Mouse (Mus musculus) hematopoietic stem cell, adult 5-6 weeks (primary cell): ENCODE measurements around the gene Sema5b. TPM values are rescaled to one million over a fixed set of nuclear protein-coding genes. Genes with fewer than 3 reads are reported as not detected.

Experiments used
- ATAC-seq, 2 experiments: fragments of 125-278 bp in 1 of 2; replicated peaks in 1 of 2; 2 replicates each; pipeline ENCODE4 v1.8.0; 2016 to 2017; ENCODE audit warnings: inconsistent platforms in 2 of 2, mild to moderate bottlenecking in 2 of 2, moderate number of reproducible peaks in 2 of 2, low read depth in 1 of 2, moderate TSS enrichment in 1 of 2; ENCODE audit not compliant: low FRiP score in 2 of 2, poor library complexity in 2 of 2, severe bottlenecking in 2 of 2, insufficient read depth in 1 of 2, low TSS enrichment in 1 of 2
- total RNA-seq: library from RNA; stranded (forward); fragments of 172-1452, 232-1000 nt; gene quantifications from 2 replicates; pipeline ENCODE4 v1.2.3, GENCODE M21; 2017

Sema5b gene
- total RNA-seq, 1 experiment from 2014 or later, result not detected

- no peak for ATAC-seq
Observed at GRCm38 (mm10) chr16:35660222-35660621, 119.3 kb downstream of the Sema5b start.

GRCm38 (mm10) chr16:35663831-35664414 is 123.0 kb downstream of the Sema5b start:
- ATAC-seq, result no peak

GRCm38 (mm10) chr16:35664847-35665246 is 123.9 kb downstream of the Sema5b start:
- ATAC-seq, result no peak

- ATAC-seq, result peak; percentile 23 to 25; a peak in 1 of 4 replicates
Observed at GRCm38 (mm10) chr16:35677511-35678113, 136.7 kb downstream of the Sema5b start.

- ATAC-seq, result no peak
Observed at GRCm38 (mm10) chr16:35678476-35678875, 137.5 kb downstream of the Sema5b start.

GRCm38 (mm10) chr16:35681327-35682108 is 140.6 kb downstream of the Sema5b start:
- no peak for ATAC-seq

- ATAC-seq, result no peak
Observed at GRCm38 (mm10) chr16:35685027-35685426, 144.1 kb downstream of the Sema5b start.

GRCm38 (mm10) chr16:35686491-35686890 is 145.5 kb downstream of the Sema5b start:
- no peak for ATAC-seq

- ATAC-seq, result no peak
Observed at GRCm38 (mm10) chr16:35691606-35692005, 150.7 kb downstream of the Sema5b start.

- ATAC-seq, result no peak
Observed at GRCm38 (mm10) chr16:35694250-35694846, 153.4 kb downstream of the Sema5b start.

- peak; percentile 60 to 71; a peak in 2 of 4 replicates for ATAC-seq
Observed at GRCm38 (mm10) chr16:35696103-35696502, 155.2 kb downstream of the Sema5b start.

GRCm38 (mm10) chr16:35701823-35702222 is 160.9 kb downstream of the Sema5b start:
- no peak for ATAC-seq

GRCm38 (mm10) chr16:35703763-35704679 is 163.1 kb downstream of the Sema5b start:
- no peak for ATAC-seq

GRCm38 (mm10) chr16:35704796-35705195 is 163.9 kb downstream of the Sema5b start:
- no peak for ATAC-seq

- ATAC-seq, result no peak
Observed at GRCm38 (mm10) chr16:35707004-35707403, 166.1 kb downstream of the Sema5b start.

- ATAC-seq, result no peak
Observed at GRCm38 (mm10) chr16:35711004-35711403, 170.1 kb downstream of the Sema5b start.

- no peak for ATAC-seq
Observed at GRCm38 (mm10) chr16:35713606-35714005, 172.7 kb downstream of the Sema5b start.
